Mouse (Mus musculus) hematopoietic stem cell, adult 5-6 weeks (primary cell): ENCODE measurements around the gene Abcf2. TPM values are rescaled to one million over a fixed set of nuclear protein-coding genes. Genes with fewer than 3 reads are reported as not detected.

Source experiments
- ATAC-seq, 2 experiments: fragments of 125-278 bp in 1 of 2; replicated peaks in 1 of 2; 2 replicates each; pipeline ENCODE4 v1.8.0; 2016 to 2017; ENCODE audit warnings: inconsistent platforms in 2 of 2, mild to moderate bottlenecking in 2 of 2, moderate number of reproducible peaks in 2 of 2, low read depth in 1 of 2, moderate TSS enrichment in 1 of 2; ENCODE audit not compliant: low FRiP score in 2 of 2, poor library complexity in 2 of 2, severe bottlenecking in 2 of 2, insufficient read depth in 1 of 2, low TSS enrichment in 1 of 2
- total RNA-seq: library from RNA; stranded (forward); fragments of 172-1452, 232-1000 nt; gene quantifications from 2 replicates; pipeline ENCODE4 v1.2.3, GENCODE M21; 2017

Abcf2 gene
- total RNA-seq, 1 experiment from 2014 or later = 89.8 TPM

DNA sequence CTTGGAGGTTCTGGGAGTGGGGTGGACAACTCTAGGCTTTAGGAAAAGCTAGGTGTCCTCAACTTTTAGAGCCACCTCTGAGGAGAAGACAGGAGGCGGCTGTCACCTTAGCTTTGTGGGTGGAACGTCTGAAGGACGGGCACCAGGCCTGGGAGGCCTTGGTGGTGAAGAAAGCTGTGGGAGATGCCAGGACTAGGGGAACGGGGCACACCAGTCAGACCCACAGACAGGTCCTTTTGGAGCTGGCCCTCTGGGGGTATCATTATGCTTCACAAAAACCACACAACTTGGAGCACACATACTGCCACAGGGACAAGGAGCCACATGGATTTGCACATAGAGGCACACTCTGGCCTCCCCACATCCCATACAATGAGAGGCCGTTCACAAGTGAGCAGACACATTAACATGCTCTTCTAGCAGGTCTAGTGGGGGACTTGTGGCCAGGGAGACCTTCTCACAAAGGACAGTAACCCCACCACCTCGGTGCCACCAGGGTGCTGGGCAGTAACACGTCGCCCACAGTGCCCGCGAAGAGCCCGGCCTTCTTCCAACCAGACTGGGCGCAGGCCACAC is 26.9 kb upstream of the Abcf2 start:
- no peak for ATAC-seq

DNA sequence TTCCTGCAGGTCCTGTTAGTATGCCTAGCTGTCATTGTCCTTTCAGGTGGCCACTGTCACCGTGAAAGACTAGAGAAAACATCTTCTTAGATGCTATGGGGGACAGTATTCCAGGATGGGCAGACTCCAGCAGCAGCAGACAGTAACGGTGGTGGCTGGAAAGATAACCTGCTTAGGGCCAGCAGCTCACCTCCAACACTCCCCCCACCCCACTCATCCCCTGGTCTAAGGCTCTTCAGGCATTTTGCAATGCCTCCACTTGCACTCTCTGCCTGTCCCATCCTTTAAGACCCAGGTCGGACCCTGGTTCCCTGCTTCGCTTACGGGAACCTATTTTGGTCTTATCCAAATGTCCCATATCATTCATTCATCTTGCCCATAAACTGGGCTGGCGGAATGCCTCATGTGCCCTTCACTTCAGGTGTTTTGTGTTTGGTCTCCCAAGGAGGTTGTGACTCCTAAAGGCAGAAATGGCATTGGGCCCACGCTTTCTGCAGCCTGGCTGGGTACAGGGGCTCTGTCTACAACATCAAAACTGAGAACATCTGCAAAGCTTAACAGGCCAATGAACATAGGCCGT is 26.3 kb upstream of the Abcf2 start:
- no peak for ATAC-seq

DNA sequence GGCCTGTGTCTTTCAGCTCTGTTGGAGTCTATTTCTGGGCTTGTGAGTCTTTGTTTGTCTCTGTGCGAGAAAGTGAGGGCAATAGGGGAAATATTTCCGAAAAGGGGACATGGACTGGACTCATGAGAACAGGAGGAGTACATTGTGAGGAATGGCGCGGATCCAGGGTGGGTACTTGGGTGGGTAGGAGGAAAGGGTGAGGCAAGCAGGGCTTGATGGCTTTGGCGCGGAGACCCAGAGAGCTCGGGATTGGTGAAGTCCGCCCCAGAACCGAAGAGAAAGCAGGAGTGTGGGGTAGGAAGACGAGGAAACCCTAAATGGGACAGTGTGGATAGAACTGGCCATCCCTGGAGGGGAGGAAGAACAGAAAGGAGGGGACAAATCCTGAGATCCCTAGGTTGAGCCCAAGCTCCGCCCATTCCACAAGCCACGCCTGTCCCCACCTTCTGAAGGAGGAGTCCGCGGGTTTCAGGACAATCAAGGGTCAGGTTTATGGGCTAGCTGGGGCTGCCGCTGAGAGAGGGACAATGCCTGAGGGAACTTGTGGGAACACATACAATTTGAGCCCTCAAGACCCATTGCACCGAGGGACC is 25.6 kb upstream of the Abcf2 start:
- peak in 1 of 2 experiments; percentile 12; a peak in 1 of 4 replicates for ATAC-seq

DNA sequence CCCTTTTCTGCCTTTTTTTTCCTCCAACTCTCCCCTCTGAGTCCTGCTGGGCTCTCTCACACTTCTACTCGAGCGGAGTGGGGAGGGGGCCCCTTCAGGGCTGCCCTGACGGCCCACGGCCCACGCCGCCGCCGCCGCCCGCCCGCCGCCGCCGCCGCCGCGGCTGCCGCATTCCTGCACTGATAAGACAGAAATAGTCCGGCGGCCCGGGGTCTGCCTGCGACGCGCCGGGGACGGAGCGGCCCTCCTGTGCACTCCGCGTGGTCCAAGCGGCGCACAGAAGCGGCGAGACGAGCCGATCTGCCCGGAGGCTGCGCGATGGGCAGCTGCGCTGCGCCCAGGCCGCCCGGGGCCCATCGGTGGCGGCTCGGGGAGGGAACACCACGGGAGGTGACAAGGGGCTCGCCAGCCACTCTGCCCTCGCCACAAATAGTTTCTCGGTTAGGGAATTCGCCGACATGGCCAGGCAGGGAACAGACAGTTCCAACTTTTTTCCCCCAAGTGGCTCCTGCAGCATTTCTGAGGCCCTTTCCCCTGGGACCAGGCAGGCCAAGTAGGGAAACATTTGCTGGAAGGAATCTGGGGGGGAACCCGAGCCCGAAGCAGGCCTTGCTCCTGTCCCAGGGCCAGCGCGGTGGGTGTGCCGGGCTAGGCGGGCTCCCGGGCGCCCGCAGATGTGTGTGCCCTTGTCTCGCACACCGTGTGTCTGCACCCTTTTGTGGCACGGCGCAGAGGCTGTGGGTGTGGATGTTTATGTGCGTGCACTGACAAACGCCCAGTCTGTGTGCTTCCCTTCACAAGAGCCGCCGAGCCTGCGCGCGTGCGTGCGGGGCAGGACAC is 24.9 kb upstream of the Abcf2 start:
- ATAC-seq = 0 out of 4 replicates have a peak, but pooled peaks of 1 of the 2 experiments have one; percentile 9

DNA sequence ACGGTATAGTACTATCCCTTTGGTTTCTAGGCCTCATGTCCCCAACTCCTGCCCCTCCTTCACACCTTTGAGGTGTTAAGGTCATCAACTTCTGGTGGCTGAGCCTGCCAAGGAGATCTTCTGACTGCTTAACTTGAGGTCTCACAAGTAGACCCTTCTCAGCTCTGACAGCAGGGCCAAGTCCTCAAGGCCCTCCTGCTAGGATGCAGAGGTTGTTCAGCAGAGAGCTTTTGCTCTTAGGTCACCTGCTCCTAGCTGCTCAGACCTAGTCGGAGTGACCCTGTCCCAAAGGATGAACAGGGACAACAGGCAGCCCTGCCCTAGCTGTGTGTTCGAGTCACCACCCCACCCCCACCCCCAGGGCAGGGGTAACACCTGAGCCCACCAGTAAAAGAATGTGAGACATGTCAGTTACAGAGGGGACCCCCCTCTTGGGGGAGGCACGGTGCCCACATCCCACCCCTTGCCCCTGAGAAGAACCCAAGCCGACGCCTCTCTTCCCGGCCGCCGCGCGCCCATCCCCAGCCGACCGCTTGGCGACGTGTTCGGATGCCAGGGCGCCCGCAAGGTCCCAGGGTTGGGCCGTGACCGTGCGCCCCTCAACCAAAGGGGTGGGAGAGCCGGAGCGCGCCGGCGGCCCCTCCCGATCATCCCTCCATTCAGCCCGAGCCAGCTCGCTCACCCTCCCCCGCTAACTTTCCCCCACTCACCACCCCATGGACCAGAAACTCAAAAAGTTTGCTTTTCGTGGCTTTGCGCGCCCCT is 24.0 kb upstream of the Abcf2 start:
- ATAC-seq = no peak

DNA sequence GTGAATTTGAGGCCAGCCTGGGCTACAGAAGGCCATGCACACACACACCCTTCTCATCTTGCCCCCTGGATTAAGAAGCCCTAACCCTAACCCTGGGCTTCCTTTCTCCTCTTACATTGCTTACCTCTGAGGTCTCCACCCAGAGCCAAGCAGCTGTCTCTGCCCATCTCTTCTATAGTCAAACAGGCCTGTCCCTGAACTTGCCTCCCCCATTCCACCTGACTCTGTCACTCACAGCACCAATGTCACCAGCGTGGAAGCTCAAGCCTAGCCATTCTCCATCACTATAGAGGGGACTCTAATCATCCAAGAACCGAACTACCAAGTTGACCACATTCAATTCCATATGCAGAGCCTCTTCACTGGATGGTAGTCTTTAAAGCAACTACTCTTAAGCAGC is 23.0 kb upstream of the Abcf2 start:
- no peak for ATAC-seq

DNA sequence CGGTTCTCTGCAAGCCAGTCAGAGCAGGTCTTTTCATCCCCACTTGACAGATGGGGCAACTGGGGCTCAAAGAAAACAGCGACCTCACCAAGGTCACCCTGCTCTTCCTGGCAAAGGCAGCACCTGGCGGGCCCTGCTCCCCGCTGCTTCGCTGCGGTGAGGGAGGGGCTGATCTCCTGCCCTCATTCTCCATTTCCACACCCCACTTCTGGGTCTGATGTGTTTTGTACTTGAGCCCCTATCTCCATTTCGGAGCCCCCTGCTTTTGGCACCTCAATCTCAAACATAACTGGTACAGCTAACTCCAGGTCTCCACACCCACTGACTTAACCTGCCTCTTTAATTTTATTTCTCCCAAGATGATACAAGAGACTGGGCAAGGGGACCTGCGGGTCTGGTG is 21.9 kb upstream of the Abcf2 start:
- ATAC-seq = no peak

DNA sequence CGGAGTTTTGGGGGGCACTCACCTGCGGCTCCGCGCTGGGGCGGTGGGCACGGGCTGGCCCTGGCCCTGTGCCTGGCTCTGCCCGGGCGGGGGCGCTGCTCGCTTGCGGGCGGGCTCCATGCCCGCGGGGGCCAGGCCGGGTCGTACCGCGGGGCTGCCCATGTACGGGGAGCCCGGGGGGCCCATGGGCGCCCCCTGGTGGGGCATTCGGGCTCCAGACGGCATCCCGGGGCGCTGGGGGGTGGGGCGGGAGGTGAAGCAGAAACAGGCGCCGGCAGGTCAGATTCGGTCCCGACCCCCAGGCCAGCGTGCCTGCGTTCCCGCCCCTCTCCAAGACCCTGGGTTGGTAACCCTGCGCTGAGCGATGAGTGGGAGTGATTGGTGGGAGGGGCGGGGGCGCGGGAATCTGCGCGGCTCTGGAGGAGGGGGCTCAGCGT is 21.3 kb upstream of the Abcf2 start:
- ATAC-seq = 0 out of 4 replicates have a peak, but pooled peaks of 1 of the 2 experiments have one; percentile 6

DNA sequence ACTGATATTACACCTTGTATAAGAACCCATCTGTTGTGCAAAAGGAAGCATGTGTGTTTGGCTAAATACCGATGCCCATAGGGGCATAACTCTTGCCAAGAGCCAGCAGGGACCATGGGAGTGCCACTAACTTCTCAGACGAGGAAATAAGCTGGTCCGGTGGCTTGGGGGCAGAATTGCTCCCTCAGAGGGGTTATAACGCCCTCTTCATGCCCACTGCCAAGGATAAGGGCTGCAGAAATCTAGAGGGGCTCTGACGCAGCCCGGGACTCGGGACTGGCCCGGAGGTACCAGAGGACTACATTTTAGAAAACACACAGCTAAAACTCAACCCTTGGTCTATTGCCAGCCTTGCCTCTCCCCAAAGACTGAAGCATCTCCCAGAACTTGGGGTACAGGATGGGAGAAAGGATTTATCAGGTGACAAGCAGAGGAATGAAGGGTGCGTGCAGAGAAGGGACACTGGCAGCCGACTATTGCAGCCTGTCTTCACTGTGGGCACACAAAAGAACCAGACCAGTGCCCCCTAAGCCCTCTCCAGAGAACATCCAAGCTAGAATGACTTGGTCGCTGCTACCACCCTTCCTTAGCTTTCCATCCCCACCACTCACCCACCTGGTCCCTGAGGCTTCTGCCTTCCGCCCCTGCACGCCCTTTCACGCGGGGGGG is 20.8 kb upstream of the Abcf2 start:
- ATAC-seq = no peak

DNA sequence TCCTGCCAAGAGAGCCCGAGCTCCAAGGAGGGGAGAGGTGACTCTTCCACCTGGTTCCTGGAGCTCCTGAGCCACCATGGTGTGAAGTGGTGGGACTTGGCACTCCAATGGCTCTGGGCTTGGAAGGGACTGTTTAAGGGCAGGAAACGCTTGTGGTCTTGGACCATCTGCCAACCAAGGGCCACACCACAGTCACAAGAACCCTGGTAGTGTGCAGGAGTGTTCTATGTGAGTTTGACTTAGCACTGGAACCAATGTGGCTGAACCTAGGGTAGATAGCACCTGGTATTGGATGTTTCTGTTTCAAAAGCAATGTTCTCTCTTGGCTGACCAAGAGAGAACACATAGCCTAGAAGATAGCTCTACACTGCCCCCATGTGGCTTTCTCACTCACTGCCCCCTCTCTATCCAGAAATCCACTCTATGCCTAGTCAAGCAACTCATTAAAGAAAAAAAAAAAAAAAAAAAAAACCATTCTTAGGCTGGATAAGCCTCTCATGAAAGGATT is 20.0 kb upstream of the Abcf2 start:
- peak; percentile 56 to 68; a peak in 3 of 4 replicates for ATAC-seq

DNA sequence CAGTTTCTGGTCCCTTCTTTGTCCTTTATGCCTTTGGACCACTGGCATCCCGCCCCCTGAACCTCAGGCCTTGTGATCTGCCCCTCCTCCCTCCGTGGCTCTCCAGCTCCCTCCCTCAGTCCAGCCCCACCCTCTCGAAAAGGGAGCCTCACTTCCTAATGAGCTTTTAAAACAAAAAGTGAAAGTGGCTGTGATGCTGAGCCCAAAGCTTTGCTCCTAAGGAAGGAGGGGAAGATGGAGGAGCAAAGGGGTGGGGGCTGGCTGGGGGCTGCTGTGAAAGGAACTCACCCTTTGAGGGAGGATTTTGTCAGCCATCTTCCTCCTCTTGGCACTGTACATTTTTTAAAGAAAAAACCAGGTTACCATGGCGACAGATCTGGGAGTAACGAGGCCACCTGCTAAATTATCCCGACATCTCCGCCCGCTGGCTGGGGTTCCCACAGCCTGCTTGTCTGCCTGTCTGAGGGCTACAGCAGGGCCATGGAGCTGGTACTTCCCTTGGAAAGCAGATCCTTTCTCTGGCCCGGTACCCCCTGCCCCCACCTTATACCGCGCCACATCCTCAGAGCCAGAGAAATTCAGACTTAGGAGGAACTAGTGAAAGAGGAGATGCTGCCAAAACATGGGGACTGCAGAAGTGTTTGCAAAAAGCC is 19.4 kb upstream of the Abcf2 start:
- peak; percentile 23 to 27 for ATAC-seq

DNA sequence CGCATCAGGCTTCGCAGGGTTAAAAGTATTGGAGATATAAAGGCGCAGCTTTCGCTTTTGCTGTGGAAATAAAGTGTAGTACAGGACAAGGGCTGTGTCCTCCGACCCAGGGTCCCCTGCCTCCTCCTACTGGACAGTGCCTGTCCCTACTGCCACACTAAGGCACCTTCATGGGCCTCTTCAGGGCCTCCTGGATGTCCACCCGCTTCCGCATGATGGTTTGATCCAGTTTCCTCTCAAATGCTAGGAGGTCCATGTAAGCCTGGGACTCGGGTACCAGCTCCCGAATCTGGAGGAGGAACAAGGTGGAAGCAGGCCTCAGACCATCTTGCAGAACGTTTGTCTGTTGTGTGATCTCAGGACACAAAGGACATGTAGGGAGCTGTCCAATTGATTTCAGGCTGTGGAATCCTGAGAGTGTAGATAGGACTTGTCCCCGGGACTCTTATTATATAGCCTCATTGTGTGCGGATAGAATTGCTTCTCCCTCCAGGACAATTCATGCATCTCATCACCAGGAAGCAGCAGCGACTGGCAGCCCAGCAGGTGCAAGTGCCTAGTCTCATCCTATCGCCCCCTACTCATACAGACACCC is 18.6 kb upstream of the Abcf2 start:
- ATAC-seq = no peak

DNA sequence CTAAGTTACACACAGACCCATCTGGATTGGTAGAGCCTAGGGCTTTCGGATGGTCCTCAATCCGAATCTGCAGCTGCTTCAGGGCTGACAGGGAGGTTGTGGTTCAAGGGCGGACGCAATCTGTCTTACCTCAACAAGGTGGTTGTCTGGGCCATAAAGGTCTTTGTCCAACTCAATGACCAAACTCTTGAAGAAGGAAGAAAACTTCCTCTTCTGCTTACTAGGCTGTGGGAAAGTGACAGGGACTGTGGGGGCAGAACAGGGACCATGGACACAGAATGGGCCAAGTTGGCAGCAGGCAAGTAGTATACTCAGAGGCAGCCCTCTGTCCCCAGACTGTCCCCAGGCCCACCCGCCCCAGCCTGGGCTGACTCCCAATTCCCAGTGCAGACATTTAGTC is 18.0 kb upstream of the Abcf2 start:
- ATAC-seq = no peak

DNA sequence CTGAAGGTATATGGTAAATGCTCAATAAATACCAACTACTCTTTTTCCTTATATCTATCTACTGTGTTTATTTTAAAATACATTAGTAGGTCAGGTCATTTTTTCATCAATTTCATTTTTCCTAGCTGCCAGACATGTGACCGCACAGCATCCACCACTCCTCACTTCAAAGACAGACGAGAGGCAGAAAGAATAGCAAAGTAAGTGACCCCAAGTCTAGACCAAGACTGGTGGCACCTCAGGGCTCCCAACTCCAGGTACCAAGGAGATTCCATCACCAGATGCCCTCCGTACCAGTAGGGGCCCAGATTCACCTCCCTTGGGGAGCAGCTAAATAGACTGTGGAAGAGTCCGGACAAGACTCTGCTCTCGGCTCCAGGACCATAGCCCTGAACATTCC is 17.1 kb upstream of the Abcf2 start:
- ATAC-seq = no peak

DNA sequence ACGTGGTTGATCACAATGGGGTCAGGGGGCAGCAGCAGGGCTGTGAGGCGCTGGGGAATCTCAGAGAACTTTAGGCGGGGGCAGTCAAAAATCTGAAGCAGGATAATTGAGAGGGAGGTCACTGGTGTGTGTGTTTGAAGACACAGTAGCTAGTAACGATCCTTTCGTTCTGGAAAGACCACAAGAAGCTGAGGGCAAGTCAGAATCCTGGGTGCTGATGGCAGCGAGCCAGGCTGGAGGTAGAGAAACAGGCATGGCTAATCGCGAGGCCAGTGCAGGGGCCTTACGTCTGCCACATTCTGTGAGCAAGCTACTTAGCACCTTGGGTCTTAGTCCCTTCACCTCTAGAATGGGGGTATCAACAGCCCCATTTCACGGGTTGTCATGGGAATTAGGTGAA is 16.7 kb upstream of the Abcf2 start:
- ATAC-seq = no peak

DNA sequence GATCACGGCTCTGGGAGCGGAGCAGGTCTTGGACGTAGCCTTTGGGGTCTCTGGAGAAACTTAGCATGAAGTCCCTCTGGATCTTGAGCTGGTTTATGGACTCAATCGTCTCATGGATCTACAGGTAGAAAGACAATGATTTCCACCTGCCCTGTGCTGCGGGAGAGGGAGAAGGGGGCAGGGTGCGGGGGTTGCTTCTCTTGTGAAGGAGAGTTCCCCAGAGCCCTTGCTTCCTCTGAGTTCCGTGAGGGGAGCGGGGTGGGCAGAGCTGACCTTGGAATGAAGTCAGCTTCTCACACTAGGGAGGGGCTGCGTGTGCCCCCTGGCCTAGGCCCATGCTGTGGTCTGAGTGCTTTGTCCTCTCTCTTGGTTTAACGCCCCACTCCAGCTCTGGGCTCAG is 16.0 kb upstream of the Abcf2 start:
- no peak for ATAC-seq
